Mouse (Mus musculus) thymus, adult 2 months (tissue): ENCODE data around the gene Ppp3ca.

Experiments
- CTCF ChIP-seq: fragments of 200-500 bp; IDR thresholded peaks from 2 replicates; pipeline ENCODE4 v1.5.1; 2012; ENCODE audit warnings: mild to moderate bottlenecking, control low read depth, low read length, moderate library complexity, borderline replicate concordance; ENCODE audit not compliant: control insufficient read depth, poor library complexity, insufficient read depth; ENCODE audit errors: extremely low read depth
- POLR2A ChIP-seq: fragments of 200-500 bp; IDR thresholded peaks from 2 replicates; pipeline ENCODE4 v1.6.1; 2012; ENCODE audit warnings: mild to moderate bottlenecking, low read length, control low read depth, moderate library complexity; ENCODE audit not compliant: control insufficient read depth, poor library complexity, insufficient read depth; ENCODE audit errors: extremely low read depth

GRCm38 (mm10) chr3:136821993-136822392 is 152.1 kb downstream of the Ppp3ca start:
- TF ChIP-seq CTCF: no peak
- TF ChIP-seq POLR2A: no peak
